Mouse (Mus musculus) thymus, postnatal 14 days (tissue): ENCODE results near the gene Egf.
"Not testable (repeated sequence)": the region's sequence is repeated elsewhere in the genome, so short reads cannot be mapped to it uniquely, and the experiment has no call there.

Experiments used
- DNase-seq: peaks from one replicate; pipeline ENCODE4 v3.0.0; 2021

The Egf gene

DNA sequence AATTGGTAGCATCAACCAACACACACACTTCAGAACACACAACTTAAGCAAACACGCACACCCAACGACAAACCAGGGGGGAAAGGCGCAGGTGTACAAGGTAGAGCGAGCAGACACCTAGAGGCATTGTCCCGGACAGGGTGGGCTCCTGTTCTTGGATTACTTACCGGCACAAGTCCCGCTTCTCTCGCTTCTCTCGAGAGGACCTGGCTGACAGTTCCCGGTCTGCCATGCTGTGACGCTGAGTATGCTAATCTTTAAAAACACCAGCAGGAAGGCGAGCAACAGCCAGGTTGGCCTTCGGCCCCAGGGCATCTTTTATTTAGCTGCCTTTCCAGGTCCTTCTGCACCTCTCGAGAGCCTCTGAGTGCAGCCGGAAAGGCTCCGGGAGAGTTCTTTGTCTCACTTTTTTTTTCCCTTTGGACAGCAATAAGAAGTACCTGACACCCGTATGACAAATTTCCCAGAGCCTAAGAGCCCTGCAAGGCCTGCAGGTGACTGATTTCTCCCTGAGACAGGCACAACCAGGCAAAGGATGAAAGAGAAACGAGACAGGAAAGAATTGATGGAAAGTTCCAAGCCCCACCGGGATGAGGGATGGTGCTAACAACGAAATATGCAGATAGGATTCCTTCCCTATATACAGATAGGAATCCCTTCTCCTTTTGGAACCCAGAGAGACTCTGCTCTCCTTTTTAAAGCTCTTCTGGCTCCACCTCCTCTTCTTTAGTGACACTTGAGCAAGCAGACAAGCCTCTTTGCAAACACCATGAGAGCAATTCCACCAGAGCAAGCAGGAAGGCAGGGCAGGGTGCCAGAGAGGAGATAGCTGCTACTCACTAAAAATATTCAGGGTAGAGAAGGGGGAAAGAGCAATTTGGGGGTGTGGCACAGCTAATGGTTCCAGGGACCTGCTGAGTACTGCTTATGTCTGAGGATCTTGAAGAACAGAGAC, at the start of gene Egf:
Egf (minus strand) TSS at position 667 of the 955 bp plus-strand sequence.
- no peak for DNase-seq

DNA sequence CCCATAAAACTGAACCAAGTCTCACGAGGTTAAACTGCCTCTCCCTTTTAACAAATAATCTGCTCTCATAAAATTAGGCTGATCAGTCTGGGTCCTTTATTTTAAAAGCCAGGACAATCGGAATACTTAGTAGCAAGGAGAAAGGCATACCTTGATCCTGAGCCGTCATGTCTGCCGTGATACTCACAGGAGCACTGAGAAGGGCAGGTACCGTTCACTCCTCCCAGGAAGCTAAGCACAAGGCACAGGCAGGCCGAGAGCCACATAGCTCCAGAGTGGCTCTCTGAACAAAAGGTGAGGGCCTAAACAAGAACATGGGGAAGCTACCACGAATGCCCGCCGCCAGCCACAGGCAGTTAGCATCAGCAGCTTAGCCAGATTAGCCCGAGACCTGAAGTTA, 48.6 kb upstream of the Egf start, which contains the start of gene Lrit3:
Lrit3 (minus strand) TSS at position 266 of the 400 bp plus-strand sequence.
- no peak for DNase-seq

DNA sequence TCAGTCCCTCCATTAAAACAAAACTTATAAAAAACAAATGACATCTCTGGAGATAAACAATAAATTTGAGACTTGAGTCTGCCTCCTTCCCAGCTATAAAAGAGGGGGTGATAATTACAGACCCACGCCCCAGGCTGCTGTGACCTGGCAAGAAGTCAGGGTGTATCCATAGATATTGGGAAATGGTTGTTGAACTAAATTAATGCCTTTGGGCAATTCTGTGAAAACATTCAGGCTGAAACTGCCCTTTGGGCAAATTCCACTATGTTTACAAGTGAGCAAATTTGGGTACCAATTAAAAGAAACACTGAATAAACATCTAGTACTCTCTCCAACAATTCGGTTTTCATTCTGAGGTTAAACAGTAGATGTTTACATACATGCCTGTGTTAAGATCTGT, 43.9 kb upstream of the Egf start:
- DNase-seq, result no peak

DNA sequence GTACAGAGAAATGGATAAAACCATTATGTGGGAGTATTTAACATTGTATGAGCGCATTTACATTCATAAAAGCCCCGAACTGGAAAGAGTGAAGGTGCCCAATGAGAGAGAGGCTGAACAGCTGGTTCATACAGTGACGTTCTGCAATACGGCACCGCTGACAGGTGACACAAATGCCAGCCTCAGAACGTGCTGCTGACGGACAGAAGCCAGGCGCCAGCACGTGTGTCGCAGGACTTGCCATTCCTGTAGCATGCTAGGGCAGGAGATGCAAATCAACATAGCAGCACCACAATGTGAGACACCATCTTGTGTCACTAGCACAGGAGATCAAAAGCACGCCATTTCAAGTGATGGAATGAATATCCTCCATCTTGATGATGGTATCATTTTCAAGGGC, 43.4 kb upstream of the Egf start:
- no peak for DNase-seq

DNA sequence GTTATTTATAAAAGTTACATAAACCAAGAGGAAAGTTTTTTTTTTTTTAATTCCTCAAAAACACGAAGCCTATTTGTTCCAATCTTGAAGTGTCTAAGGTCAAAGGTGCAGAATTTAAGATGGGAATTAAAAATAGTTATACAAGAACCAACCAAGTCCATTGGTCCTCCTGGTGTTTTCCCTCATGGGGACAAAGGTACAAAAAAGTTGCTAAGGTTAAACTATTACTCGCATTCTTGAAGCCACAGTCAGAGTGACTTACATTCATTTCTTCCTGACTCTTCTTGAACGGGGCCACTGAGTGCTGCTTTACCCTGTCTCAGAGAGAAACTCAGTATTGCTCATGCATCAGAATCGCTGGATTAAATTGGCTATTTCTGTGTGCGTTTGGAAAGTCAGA, 42.2 kb upstream of the Egf start:
- no peak for DNase-seq

DNA sequence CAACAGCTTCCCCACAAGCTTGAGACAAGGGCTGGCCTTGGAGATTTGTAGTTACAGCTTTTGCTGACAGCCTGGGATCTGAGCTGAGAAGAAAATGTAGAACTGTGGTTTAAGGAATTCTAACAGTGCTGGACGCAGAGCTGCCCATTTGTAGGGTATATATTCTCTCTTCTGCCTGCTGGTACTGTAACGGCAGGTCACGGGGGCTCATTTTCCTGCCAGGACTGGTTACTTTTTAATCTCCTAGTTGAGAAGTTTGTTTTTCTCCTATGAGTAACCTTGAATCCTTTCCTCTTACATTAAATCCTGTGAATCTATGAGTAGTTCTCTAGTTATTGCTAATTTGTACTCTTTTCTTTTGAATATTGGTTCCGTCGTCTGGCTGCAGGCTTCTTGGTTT, 38.7 kb upstream of the Egf start:
- no peak for DNase-seq

DNA sequence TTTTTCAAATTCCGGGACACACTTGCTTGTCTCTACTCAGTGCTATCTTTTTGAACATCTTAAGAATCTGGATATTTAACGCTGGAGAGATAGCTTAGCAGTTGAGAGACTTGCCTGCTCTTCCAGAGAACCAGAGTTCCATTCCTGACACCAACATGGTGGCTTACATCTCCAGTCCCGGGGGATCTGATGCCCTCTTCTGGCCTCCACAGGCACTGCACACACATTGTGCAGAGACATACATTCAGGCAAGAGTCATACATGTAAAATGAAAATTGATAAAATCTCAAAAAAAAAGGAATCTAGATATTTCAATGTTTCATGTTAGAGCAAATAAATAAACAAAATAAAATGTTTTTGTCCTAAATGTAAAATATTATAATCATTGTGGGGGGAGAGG, 27.6 kb upstream of the Egf start:
- no peak for DNase-seq

DNA sequence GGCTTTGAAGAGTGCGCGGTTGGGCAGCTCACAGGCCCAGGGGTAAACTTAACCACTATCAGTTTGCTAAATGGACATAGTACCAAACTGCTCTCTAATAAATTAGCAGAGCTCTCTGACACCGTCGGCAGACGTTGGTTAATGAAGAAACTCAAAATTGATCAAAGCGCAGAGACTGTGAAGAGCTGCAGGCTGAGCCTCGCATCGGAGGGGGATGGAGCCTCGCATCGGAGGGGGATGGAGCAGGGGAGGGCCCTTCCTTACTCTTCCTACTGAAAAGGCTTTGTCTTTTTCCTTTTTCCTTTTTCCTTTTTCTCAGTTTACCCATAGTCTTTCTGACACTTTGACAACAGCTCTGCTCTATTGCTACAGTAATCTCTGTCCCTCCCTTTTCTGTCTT, 26.3 kb upstream of the Egf start:
- no peak for DNase-seq

DNA sequence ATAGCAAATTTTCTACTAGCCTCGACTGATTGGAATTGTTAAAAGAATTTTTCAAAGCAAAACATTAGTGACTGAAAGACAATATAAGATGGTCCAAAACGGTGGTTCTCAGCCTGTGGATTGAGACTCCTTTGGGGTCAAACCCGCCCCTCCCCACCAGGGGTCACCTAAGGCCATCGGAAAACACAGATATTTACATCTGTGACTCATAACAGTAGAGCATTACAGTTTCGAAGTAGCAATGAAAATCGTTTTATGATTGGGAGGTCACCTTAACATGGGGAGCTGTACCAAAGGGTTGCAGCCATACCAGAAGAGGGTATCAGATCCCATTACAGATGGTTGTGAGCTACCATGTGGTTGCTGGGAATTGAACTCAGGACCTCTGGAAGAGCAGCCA, 16.1 kb upstream of the Egf start:
- no peak for DNase-seq

DNA sequence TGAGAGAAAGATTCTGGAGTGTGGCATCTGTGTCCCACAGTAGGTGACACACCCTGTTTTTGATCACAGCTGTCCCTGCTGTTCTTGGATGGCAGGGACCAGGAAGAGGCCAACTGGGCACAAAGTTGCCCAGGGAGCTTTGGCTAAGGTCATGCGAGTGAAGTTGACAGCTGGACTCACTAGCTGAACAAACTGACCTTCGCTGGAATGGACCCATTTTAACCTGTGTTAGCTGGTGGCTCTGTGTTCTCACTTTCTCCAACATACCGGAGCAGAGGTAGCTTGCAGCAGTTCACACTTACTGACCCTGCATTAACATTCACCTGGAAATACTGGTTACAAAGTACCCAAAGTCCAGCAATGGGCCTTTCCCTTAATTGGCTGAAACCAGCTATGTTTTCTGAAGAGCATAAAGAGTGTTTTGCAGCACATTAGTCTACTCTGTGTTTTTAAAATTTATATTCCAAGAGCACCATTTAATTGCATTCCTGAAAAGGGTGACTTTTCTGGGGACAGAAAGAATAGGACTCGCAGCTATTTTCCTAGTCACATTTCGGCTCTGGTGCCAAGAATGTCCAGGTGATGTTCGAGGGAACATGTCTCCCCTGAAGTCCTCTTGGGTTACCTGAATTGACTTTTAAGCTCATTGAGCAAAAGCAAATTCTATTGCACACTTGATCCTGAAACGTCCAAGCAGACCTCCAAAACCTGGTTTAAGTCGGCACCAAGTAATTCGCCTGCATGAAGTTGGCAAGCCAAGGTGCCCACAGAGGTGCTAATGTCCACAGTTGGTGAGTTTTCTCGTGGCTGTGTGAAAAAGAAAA, 12.1 kb upstream of the Egf start:
- DNase-seq, result no peak

DNA sequence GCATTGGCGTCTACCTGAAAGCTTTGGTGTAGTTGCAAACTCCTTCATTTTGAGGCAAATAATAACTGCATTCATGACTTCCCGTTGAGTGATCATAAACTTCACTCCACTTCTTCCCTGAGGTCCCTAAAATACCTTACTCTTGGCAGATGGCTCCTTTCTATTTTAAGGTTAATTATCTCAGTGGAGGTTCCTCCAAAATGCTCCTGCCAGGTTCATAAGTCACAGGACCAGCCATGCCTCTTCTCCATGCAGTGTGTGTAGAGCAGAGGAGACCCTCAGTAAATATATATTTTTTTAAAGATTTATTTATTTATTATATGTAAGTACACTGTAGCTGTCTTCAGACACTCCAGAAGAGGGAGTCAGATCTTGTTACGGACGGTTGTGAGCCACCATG, 11.0 kb upstream of the Egf start:
- DNase-seq, result no peak

DNA sequence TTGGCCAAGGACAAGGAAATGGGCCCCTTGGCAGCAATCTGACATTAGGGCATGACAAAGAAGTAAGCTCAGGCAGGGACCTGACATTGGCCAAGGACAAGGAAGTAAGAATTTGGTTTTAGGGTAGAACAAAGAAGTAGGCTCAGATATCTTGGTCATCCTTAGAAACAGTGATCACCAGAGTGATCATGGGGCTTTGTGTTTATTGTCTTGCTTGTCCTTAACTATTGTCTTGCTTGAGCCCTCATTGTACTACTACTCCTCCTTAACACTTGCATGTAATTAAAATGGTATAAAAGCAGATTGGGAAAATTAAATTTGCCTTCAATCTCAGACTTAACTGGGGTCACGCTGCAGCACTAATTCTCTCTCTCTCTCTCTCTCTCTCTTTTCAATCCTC, 2.5 kb upstream of the Egf start:
- not testable (repeated sequence) for DNase-seq

DNA sequence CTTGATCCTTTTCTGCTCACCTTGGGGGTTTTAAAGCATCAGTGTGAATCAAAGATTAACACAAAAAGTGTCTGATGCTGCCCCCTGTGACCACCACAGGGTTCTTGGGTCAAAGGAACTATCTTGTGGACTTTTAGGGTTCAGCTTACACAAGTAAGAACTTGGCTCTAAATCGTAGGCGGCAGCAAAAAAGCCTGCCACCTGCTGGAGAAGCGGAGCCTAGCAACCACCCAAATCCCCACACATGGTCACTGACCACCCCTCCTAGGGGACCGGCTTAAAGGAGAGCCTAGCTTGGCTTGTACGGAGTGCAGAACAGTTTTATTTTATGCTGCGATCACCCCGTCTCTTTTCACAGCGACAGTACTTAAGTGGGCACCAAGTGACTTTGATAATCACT, 10.3 kb downstream of the Egf start:
- DNase-seq, result peak; percentile 56

DNA sequence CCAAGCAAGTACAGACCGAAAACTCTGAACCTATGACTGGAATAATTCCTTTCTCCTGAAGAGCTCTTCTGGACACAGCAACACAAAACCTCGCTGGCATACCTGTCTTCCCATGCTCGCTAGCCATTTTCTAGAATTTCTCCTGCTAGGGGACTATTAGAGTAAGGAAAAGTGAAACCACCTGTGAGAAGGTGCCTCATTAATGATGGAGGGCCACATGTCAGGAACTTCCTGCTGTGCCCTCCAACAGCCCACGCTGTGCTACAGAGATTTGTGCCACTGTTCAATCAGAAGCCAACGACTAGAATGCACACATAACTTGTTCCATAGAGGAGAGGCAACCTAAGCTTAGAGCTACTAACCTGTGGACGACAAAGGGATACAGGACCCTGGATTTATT, 12.3 kb downstream of the Egf start:
- DNase-seq, result no peak

DNA sequence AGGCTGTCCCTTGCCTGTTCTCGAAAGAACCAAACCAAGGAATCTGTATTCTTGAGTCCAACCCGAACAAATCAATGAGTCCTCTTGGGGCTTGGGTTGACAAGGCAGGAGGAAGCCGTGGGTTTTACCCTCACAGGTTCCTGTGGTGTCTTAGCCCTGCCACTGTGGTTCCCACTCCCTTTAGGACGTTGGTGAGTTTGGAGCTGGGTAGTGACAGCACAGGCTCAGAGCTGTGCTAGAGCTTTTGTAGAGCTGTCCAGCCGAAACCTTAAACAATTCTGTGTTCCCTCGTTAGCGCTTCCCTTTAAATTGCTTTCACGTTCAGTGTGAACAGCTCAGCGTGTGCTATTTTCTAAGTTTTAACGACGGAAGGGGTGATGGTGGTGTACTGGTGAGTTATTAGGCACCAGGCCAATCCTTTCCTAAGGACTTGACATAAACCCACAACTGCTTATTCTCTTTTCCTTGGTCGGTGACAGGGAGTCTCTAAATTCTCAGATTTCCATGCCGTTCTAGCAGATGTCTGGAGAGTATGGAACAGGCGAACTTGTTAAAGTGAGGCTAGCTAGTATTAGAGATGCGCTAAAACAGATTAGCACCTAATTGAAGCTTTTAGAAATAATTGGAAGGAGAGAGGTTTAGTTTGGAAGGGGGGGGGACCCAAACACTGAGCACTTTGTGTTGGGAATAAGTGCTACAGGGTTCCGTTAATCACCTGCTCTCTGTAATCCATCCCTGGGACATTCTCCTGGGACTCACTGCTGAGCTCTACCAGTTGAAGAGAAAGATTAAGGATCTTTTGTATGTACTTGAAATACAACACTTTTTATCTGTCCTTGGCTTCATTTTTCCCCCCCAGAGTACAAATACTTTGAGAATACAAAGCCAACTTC, 16.6 kb downstream of the Egf start:
- DNase-seq, result no peak

DNA sequence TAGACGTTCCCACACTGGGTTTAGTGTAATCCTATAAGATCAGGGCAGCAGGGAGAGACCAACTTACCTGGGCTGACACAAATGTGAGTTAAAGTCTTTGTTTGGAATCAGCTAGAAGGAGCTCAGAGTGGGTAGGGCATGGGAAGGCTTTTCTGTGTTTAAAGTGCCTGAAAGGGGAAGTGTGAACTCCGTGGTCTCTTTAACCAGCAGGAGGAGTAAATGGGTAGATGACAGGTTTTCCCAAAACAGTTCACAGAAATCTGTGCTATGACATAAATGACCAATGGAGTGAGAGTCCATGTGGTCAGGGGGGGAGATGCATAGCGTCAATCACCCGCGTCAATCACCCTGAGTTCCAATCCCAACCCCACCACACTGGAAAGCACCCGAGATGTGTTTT, 23.5 kb downstream of the Egf start:
- DNase-seq, result no peak

DNA sequence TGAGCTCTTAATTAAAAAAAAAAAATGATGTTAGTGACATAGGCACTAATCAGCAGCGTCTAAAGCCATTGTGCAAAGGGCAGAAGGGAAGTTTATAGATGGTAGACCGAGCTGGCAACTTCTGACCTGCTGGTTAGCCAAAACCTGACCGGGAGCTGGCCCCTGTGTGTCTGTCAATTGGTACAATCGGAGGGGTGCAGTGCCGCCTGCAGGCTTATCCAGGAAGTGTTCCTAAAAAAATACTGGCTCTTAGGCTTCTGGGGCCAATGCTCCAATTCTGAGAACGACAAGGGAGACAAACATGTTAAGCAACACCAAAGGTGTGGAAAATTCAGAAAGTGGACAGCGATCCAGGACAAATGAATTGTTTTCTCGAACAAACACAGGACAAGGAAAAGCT, 24.7 kb downstream of the Egf start:
- peak; percentile 32 for DNase-seq

DNA sequence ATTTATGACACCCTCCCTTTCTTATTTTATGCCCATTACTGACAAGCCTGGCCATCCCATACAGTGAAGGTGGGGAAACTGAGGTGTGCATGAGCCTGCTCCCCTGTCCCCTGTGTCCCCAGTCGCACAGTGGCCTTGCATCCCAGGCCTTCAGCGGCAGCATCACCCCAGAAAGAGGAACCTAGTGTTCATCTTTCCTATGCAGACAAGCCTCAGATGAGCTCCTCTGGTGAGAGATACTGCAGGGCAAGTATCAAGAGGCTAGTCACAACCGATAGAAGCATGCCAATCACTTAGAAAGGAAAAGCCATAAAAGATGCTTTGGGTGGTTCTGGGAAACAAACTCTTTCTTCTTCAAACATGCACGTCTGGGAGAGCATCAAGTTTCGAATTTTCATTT, 25.2 kb downstream of the Egf start:
- DNase-seq, result no peak

DNA sequence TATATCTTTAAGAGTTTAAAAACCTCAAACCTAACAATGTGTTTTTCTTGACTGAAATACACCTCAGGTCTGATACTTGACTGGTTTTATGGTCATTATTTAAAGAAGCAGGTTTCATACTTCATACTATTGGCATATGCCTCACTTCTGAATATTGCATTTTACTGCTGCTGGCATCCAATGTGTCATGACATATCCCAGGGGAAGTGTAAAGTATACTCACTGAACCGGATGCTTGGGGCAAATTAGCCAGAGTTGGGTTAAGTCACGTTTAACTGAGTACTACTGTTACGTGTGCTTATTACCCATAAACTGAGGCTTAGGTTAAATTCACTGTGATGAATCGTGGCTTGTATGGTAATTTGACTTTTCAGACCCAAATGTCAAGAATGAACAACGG, 29.5 kb downstream of the Egf start:
- DNase-seq, result no peak

DNA sequence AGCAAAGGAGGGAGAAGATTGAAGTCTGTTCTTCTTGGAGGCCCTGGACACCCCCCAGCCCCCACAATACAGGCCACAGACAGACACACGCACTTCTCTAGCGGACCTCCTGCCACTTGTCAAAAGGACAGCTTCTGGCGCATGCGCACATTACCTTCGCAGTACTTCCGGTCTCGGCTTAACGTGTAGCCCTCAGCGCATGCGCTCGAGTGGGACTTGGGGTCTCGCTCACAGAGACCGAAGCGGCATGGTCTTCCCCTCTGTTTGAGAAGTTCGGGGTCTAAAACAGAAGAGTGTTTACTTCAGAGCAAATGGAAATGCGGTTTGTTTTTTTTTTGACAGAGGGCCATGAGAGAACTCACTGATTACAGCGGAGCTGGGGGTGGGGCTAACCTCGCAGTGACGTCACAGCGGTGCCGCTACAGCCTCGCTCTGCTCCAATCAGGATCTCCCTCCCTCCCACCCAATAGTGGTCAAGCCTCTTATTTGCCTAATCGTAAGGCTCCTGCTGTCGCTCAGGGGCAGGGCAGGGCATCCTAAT, 30.1 kb downstream of the Egf start:
- peak; percentile 93 for DNase-seq

DNA sequence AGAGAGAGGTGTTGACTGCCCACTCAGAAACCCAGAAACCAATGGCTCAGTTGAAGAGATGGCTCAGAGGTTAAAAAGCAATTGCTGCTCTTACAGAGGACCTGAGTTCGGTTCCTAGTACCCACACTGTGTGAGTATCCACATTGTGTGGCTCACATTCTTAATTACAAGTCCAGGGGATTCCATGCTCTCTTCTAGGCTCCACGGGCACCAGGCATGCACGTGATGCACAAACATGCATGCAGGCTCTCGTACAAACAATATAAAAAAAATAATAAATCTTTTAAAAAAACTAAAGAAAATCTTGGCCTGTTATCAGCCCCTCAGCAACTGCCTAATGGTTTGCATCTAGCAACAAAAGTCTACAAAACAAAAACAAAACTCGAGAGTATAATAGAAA, 30.6 kb downstream of the Egf start:
- DNase-seq, result no peak

DNA sequence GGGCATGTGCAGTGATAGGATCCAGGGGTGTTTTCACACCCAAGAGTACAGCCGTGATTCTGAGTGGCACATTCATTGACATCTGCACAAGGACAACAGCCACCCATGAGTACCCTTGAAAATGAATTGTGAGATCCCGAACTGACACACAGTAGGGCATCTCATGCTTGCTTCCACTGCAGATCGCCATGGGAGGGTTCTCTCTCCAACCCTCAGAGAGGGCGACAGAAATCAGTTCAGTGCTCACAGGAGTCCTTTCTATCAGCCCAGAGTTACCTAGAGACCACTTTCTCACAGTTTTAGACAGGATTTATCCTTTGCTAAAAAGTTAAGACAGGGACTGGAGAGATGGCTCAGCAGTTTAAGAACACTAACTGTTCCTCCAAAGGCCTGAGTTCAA, 31.8 kb downstream of the Egf start:
- no peak for DNase-seq
